Comparison of ENCODE assay signal across 26 mouse cellular contexts in the genomic region with DNA sequence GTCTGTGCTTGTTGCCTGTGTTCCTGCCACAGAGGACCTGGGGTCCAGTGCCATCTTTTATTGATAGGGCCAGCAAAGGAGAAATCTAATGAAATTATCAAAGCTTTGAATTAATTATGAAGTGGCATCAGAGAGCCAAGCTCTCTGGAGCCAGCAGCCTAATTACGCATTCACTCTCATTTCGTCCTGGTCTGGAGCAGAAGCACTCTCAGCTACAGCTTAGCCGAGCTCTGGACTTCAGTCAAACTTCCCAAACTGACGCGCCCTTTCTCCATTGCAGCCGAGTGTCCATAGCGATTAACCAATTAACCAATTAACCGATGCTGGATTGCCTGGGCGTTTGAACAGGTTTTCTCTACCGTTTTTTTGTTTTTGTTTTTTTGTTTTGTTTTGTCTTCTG.
DNase-seq lines count a peak whose midpoint lies in the region; ATAC-seq and TF ChIP-seq lines count a peak whose summit lies in the region.
"Had no signal": no experiment of that assay in that cellular context is flagged by ENCODE, and none has a peak within 500 bp of the region (broad histone marks: within the 10 kb centered on the region; RNA-seq: fewer than 3 reads in every experiment).

No protein-coding gene starts in this region.

- no peak overlapping the region for H3K27ac ChIP-seq in forebrain, embryonic 16.5 days (ENCODE audit: low read length)
- H3K27ac ChIP-seq in forebrain, embryonic 11.5 days (ENCODE audit: low read depth, low read length) = no peak overlapping the region
- no peak overlapping the region for H3K27ac ChIP-seq in kidney, adult 2 months (ENCODE audit: insufficient read depth, low read depth, low read length)
- no peak overlapping the region for H3K27ac ChIP-seq in kidney, embryonic 14.5 days (ENCODE audit: low read depth, low read length)
- H3K27ac ChIP-seq in midbrain, embryonic 15.5 days = no peak overlapping the region
- no peak overlapping the region for H3K27ac ChIP-seq in midbrain, embryonic 11.5 days (ENCODE audit: low read depth, low read length)
- H3K27ac ChIP-seq: embryonic facial prominence, embryonic 10.5 days; embryonic facial prominence, embryonic 15.5 days; limb, embryonic 13.5 days; lung, embryonic 15.5 days; neural tube, embryonic 15.5 days; stomach, postnatal 0 days had no signal

- DNase-seq in forebrain, embryonic 11.5 days (ENCODE audit: low spot score) = no peak
- DNase-seq in kidney, adult 2 months = peak; percentile 26
- DNase-seq in midbrain, embryonic 11.5 days (ENCODE audit: low spot score, missing footprints) = no peak
- DNase-seq in retina, embryonic 14.5 days (ENCODE audit: low spot score) = peak; percentile 35
- no peak for DNase-seq in ovary, postnatal 36 days (ENCODE audit: low spot score)
- DNase-seq: adrenal gland, postnatal 25 days; cerebellum, adult 18-20 months; cerebellum, postnatal 25 days; gastrocnemius, postnatal 10 days; heart, postnatal 14 days; kidney, postnatal 4 days; right cerebral cortex, postnatal 4 days; thymus, adult 18-20 months; thymus, postnatal 36 days had no signal

- 9% methylated on average over 10 of the region's 10 CpGs for WGBS in forebrain, embryonic 16.5 days
- 20% methylated on average over 10 of the region's 10 CpGs for WGBS in forebrain, embryonic 11.5 days
- WGBS in kidney, adult 2 months = 75% methylated on average over 10 of the region's 10 CpGs
- 55% methylated on average over 10 of the region's 10 CpGs for WGBS in kidney, embryonic 14.5 days
- WGBS in midbrain, embryonic 15.5 days = 33% methylated on average over 10 of the region's 10 CpGs
- WGBS in midbrain, embryonic 11.5 days = 45% methylated on average over 10 of the region's 10 CpGs

- no peak for ATAC-seq in forebrain, embryonic 16.5 days
- no peak for ATAC-seq in forebrain, embryonic 11.5 days (replicated peaks; ENCODE audit: low FRiP score)
- no peak for ATAC-seq in kidney, embryonic 14.5 days (ENCODE audit: low FRiP score, low TSS enrichment)
- 0 out of 2 replicates have a peak, but pooled peaks have one; percentile 48 for ATAC-seq in midbrain, embryonic 15.5 days (replicated peaks)
- ATAC-seq in midbrain, embryonic 11.5 days (ENCODE audit: low FRiP score) = no peak
- ATAC-seq: CD4-positive, CD25-positive, alpha-beta regulatory T cell, adult 4 months; intestine, postnatal 0 days had no signal

- H3K27me3 ChIP-seq in forebrain, embryonic 16.5 days (replicated peaks; ENCODE audit: control insufficient read depth, insufficient read depth, low read length) = no peaks in the 10 kb centered on the region
- no peaks in the 10 kb centered on the region for H3K27me3 ChIP-seq in forebrain, embryonic 11.5 days (ENCODE audit: control insufficient read depth, insufficient read depth, low read length)
- H3K27me3 ChIP-seq in kidney, adult 2 months (replicated peaks; ENCODE audit: control insufficient read depth, insufficient read depth, low read length) = no peaks in the 10 kb centered on the region
- H3K27me3 ChIP-seq in kidney, embryonic 14.5 days (ENCODE audit: control insufficient read depth, insufficient read depth, low read length) = no peaks in the 10 kb centered on the region
- H3K27me3 ChIP-seq in midbrain, embryonic 15.5 days (replicated peaks) = no peaks in the 10 kb centered on the region
- H3K27me3 ChIP-seq in midbrain, embryonic 11.5 days (ENCODE audit: control insufficient read depth, insufficient read depth, low read length) = no peaks in the 10 kb centered on the region
- H3K27me3 ChIP-seq: embryonic facial prominence, embryonic 15.5 days; limb, embryonic 13.5 days; lung, embryonic 15.5 days; neural tube, embryonic 15.5 days had no signal

- H3K9ac ChIP-seq in forebrain, embryonic 16.5 days (replicated peaks; ENCODE audit: low read depth, low read length) = no peak overlapping the region
- H3K9ac ChIP-seq in forebrain, embryonic 11.5 days (ENCODE audit: low read length) = no peak overlapping the region
- H3K9ac ChIP-seq in kidney, embryonic 14.5 days (ENCODE audit: low read depth, low read length) = no peak overlapping the region
- no peak overlapping the region for H3K9ac ChIP-seq in midbrain, embryonic 15.5 days
- no peak overlapping the region for H3K9ac ChIP-seq in midbrain, embryonic 11.5 days (ENCODE audit: low read length)
- H3K9ac ChIP-seq: embryonic facial prominence, embryonic 15.5 days; limb, embryonic 13.5 days; lung, embryonic 15.5 days; neural tube, embryonic 15.5 days had no signal

- peaks cover 5% of the 10 kb centered on the region; the same call in 1 of the 2 replicates for H3K4me1 ChIP-seq in forebrain, embryonic 16.5 days (replicated peaks; ENCODE audit: control insufficient read depth, insufficient read depth, low read length)
- peaks cover 9% of the 10 kb centered on the region; the same call in 1 of the 2 replicates for H3K4me1 ChIP-seq in forebrain, embryonic 11.5 days (replicated peaks; ENCODE audit: control insufficient read depth, insufficient read depth, low read length)
- H3K4me1 ChIP-seq in kidney, adult 2 months (ENCODE audit: control insufficient read depth, insufficient read depth, low read length) = no peaks in the 10 kb centered on the region
- peaks cover 4% of the 10 kb centered on the region; the same call in 1 of the 2 replicates for H3K4me1 ChIP-seq in kidney, embryonic 14.5 days (ENCODE audit: control insufficient read depth, insufficient read depth, low read length)
- H3K4me1 ChIP-seq in midbrain, embryonic 15.5 days = 0 out of 2 replicates have a peak, but pooled peaks cover 4% of the 10 kb centered on the region
- H3K4me1 ChIP-seq in midbrain, embryonic 11.5 days (ENCODE audit: control insufficient read depth, insufficient read depth, low read length) = peaks cover 15% of the 10 kb centered on the region; the same call in 1 of the 2 replicates
- H3K4me1 ChIP-seq: embryonic facial prominence, embryonic 15.5 days; lung, embryonic 15.5 days had no signal

- no peaks in the 10 kb centered on the region for H3K36me3 ChIP-seq in forebrain, embryonic 16.5 days (ENCODE audit: control insufficient read depth, insufficient read depth)
- no peaks in the 10 kb centered on the region for H3K36me3 ChIP-seq in forebrain, embryonic 11.5 days (ENCODE audit: control insufficient read depth, insufficient read depth, low read length)
- no peaks in the 10 kb centered on the region for H3K36me3 ChIP-seq in kidney, adult 2 months (ENCODE audit: control insufficient read depth, insufficient read depth, low read length)
- H3K36me3 ChIP-seq in kidney, embryonic 14.5 days (ENCODE audit: control insufficient read depth, insufficient read depth, low read length) = no peaks in the 10 kb centered on the region
- no peaks in the 10 kb centered on the region for H3K36me3 ChIP-seq in midbrain, embryonic 15.5 days (replicated peaks)
- no peaks in the 10 kb centered on the region for H3K36me3 ChIP-seq in midbrain, embryonic 11.5 days (ENCODE audit: control insufficient read depth, insufficient read depth, low read length)
- H3K36me3 ChIP-seq: embryonic facial prominence, embryonic 10.5 days; embryonic facial prominence, embryonic 15.5 days; limb, embryonic 13.5 days; lung, embryonic 15.5 days; neural tube, embryonic 15.5 days had no signal

- no peak for TF ChIP-seq POLR2A in kidney, adult 2 months (IDR thresholded peaks at IDR 0.05; ENCODE audit: low read depth, low read length)

- H3K4me2 ChIP-seq in forebrain, embryonic 16.5 days (ENCODE audit: low read length) = 0 out of 2 replicates have a peak overlapping the region, but pooled peaks have one; percentile 11
- no peak overlapping the region for H3K4me2 ChIP-seq in forebrain, embryonic 11.5 days (ENCODE audit: low read depth, low read length, severe bottlenecking)
- no peak overlapping the region for H3K4me2 ChIP-seq in kidney, embryonic 14.5 days (replicated peaks; ENCODE audit: low read depth, low read length)
- H3K4me2 ChIP-seq in midbrain, embryonic 15.5 days = no peak overlapping the region
- no peak overlapping the region for H3K4me2 ChIP-seq in midbrain, embryonic 11.5 days
- H3K4me2 ChIP-seq: embryonic facial prominence, embryonic 15.5 days; limb, embryonic 13.5 days; liver, embryonic 11.5 days; lung, embryonic 15.5 days; neural tube, embryonic 15.5 days had no signal

- no peak for TF ChIP-seq CTCF in kidney, adult 2 months (conservative IDR thresholded peaks at IDR 0.05; ENCODE audit: insufficient read depth, insufficient read length, low read depth, low read length)

- no peak overlapping the region for H3K4me3 ChIP-seq in forebrain, embryonic 16.5 days (replicated peaks; ENCODE audit: low read length)
- no peak overlapping the region for H3K4me3 ChIP-seq in forebrain, embryonic 11.5 days (ENCODE audit: low read depth, low read length)
- no peak overlapping the region for H3K4me3 ChIP-seq in kidney, adult 2 months (ENCODE audit: insufficient read depth, low read depth, low read length)
- no peak overlapping the region for H3K4me3 ChIP-seq in kidney, embryonic 14.5 days (ENCODE audit: low read length)
- H3K4me3 ChIP-seq in midbrain, embryonic 15.5 days = no peak overlapping the region
- H3K4me3 ChIP-seq in midbrain, embryonic 11.5 days (ENCODE audit: low read depth, low read length) = no peak overlapping the region
- H3K4me3 ChIP-seq: embryonic facial prominence, embryonic 10.5 days; embryonic facial prominence, embryonic 15.5 days; limb, embryonic 13.5 days; lung, embryonic 15.5 days; neural tube, embryonic 15.5 days had no signal

- H3K9me3 ChIP-seq in forebrain, embryonic 16.5 days (ENCODE audit: control insufficient read depth, low read length) = no peaks in the 10 kb centered on the region
- no peaks in the 10 kb centered on the region for H3K9me3 ChIP-seq in forebrain, embryonic 11.5 days (ENCODE audit: control insufficient read depth, low read length)
- H3K9me3 ChIP-seq in kidney, embryonic 14.5 days (ENCODE audit: control insufficient read depth, low read length) = no peaks in the 10 kb centered on the region
- no peaks in the 10 kb centered on the region for H3K9me3 ChIP-seq in midbrain, embryonic 15.5 days
- no peaks in the 10 kb centered on the region for H3K9me3 ChIP-seq in midbrain, embryonic 11.5 days (ENCODE audit: control insufficient read depth, low read length)
- H3K9me3 ChIP-seq: embryonic facial prominence, embryonic 10.5 days; embryonic facial prominence, embryonic 15.5 days; limb, embryonic 13.5 days; lung, embryonic 15.5 days; neural tube, embryonic 15.5 days had no signal

Comparison
In these comparisons a context has a peak if more than half of its experiments do, and no peak if none do; other contexts are left out.
1. DNase-seq: peak in kidney, adult 2 months (single experiment) and retina, embryonic 14.5 days (single experiment); none in forebrain, embryonic 11.5 days (single experiment), midbrain, embryonic 11.5 days (single experiment) and ovary, postnatal 36 days (single experiment).